Mouse (Mus musculus) A20 (cell line): ENCODE results near the gene Sirt7.

Experiments used
- DNase-seq: peaks from one replicate; pipeline ENCODE4 v3.0.0-alpha.2; 2011; ENCODE audit warnings: low read depth, low spot score

Gene Sirt7

DNA sequence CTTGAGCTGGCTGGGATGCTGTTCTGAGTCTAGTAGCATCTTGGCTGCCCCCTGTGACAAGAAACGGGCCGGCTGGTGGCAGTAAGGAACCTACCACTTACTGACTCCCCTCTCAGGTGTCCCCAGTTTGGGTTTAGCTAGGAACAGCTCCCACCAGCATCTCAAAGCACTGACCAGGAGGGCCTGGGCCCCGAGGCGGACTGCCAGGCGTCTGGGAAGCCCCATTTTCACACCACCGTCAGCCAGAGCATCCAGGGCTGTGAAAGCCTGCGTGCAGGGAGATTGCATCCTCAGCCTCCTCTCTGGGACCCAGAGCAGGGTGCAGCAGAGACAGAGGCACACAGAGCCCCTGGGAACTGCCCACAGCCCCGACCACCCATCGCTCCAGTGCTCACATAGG is 16.2 kb upstream of the Sirt7 start:
- DNase-seq: no peak

DNA sequence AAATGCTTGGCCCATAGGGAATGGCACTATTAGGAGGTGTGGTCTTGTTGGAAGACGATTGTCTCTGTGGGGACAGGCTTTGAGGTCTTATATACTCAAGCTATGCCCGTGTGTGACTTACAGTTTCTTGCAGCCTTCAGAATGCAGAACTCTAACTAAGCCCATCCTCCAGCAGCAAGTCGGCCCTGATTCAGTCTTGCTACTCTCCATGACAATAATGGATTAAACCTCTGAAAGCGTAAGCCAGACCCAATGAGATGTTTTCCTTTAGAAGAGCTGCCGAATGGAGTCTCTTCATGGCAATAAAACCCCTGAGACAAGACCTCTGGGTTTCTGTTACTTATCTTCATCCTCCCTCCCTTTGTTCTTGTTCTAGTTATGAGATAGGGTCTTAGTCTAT is 9.8 kb upstream of the Sirt7 start:
- DNase-seq: peak; percentile 48

DNA sequence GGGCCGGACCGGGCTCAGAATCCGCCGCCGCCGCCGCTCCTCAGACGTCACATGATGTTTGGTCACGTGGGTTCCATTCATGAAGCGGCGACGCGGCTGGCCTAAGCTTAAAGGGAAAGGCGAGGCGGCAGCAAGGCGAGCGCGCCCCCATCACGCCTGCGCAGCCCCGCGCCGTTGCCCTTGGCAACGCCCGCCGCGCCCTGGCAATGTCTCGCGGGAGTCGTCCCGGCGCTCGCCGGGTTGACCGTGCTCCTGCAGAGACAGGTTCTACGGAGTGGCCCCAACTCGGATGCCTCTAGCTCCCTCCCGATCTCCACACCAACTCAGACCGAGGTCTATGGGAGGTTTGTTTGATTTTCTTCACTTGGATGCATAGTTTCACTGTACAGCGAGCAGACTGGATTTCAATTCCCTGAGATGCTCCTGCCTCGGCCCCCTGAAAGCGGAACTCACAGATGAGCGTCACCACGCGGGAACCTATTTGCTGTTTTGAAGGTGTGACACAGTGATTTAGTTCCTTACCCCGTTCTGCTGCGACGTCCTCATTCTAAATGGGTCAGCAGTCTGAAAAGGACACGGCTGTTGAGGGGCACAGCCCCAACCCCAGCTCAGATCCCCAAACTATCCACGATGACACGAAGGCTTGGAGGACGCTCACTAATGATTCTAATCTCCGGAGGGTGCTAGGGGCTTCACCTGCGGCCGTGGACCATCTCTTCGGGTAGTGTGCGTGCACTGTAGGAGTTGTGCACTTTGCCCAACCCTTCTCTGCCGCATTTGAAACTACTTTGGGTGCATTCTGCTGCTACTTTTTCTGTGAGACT is 8.7 kb upstream of the Sirt7 start, which contains the start of gene Mafg:
Gene Mafg (minus strand): TSS at position 81 of the 824 bp plus-strand sequence.
- peak; percentile 97 for DNase-seq

- peak; percentile 80 for DNase-seq
These were observed 7.8 kb upstream of the Sirt7 start for GRCm38 (mm10) chr11:120632559-120633519.

DNA sequence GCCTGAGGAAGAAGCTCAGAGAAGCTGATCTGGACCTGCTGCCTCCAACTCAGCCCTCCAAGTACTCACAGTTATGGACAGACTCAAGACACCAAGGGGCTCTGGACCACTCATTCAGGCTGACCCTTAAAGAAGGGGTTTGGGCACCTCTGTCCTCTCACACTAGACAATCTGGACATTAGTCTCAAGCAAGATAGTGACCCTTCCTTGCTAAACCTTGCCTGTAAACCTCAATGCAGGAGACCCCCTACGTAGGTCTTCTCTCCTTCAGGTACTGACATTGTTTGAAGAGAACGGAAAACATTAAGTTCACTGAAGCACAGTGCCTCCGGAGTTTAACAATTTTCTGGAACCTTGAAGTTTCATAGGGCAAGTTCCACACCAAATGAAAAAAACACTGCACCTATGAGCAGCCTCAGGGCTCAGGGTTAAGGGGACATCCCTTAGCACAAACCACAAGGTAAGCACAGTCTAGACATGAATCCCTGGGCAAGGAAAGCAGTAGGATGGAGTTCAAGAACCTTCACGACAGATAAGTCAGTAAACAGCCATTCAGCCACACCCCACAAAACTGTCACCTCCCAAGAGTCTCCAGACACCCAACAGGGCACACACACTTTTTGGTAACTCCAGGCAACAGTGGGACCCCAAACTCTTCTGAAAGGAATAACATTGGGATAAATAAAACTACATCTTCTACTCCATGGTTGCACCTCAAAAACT is 6.8 kb upstream of the Sirt7 start:
- DNase-seq: peak; percentile 59

- peak; percentile 77 for DNase-seq
These were observed 6.1 kb upstream of the Sirt7 start for GRCm38 (mm10) chr11:120630881-120631725.

DNA sequence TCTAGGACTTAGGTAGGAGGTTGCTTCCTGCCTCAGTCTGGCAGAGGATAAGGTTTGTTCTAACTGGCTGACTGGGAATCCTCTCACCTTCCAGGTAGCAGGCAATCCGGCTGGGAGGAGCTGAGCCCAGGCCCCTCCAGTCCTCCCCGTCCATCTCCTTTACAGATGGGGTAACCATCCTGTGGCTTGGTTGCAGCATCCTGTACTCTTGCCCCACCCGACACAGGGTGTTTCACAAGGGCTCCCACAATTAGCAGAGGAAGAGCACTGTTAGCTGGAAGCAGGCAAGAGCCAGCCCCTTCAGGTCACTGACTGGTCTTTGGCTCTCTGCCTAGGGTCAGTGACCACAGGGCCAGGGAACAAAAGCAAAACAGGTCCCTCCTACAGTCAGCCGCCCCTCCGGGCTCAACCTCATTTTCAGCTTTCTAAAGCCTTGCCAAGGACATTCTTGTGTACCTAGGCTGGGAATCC is 5.4 kb upstream of the Sirt7 start:
- no peak for DNase-seq

GRCm38 (mm10) chr11:120629911-120630310 is 4.9 kb upstream of the Sirt7 start:
- peak; percentile 63 for DNase-seq

DNA sequence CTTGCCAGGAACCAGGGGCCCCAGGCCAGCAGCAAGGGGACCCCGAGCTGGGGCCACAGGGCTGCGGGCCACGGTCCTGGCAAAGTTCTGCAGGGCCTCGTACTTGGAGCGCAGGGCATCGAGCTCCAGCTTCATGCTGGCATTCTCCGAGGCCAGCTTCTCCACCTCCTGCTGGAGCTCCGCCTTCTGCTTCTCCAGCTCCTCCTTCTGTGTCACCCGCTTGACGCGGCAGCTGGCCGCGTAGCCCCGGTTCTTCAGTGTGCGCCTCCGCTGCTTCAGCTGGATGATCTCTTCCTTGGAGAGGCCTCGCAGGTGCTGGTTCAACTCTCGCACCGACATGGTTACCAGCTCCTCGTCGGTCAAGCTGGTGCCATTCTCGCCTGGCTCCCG is 4.3 kb upstream of the Sirt7 start:
- DNase-seq: peak; percentile 88

- DNase-seq: peak; percentile 40
These were observed 3.7 kb upstream of the Sirt7 start for GRCm38 (mm10) chr11:120628601-120629340.

DNA sequence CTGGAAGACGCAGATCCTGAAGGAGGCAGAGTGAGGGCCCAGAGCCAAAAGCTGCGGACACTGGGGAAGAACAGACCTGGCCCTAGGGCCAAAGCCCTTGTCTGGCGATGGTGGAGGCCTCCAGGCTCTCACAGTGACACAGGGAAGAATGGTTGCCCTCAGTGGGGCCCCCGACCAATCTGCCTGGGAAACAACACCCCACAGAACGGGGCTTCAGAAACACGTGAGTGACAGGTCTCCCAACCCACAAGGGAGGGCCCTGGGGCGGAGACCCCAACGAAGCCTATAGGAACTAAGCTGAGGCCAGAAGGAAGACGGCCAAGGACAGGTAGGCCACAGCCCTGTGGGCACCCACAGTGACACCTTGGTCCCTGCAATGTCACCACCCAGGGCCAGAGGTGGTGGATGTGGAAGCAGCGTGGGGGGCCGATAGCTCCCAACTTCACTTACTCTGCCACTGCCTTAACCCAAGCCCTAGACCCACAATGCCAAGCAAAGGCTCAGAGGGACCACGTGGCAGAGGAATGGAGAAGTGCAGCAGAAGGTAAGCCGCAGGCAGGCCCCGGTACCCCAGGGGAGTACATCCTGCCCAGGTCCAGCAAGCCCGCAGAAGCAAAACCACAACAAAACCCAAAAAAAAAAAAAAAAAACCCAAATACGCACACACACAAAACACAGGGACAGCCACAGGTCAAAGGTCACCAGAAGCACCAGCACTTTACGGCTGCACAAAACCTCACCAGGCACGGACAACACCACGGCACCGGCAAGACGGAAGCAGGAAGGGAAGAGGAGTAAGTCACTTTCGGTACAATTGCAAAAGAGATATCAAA is 2.6 kb upstream of the Sirt7 start:
- peak; percentile 87 for DNase-seq

DNA sequence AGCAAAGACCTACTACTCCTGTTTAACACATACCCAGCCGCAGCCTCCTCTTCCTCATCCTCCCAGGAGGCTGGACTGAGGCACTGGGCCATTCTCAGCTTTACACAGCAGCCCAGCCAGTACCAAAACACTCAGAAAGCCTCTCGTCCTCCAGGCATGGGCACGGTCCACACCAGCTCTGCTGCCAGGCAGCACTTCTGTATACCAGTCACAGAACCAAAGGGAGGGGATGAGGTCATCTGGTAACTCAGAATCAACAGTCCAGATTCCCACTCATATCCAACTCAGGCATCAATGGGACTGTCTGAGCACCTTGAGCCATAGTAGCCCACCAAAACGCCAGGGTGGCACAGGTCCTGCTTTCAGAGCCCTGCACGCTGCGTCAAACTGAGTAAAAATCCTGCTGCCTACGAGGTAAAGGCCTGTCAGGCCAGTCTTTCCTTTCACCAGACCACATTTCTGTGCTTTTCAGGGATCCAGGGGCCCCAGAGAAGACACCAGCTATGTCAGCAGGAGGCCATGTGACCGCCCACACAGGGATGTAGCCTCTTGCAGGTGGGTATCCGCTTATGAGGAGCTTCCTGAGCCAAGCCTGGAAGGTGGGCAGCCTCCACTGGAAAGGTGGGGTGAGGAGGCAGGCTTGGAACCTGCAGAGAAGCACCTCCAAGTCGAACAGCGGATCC is 1.9 kb upstream of the Sirt7 start:
- no peak for DNase-seq

GRCm38 (mm10) chr11:120624680-120625111 is 344 bp downstream of the Sirt7 start:
- peak; percentile 91 for DNase-seq

DNA sequence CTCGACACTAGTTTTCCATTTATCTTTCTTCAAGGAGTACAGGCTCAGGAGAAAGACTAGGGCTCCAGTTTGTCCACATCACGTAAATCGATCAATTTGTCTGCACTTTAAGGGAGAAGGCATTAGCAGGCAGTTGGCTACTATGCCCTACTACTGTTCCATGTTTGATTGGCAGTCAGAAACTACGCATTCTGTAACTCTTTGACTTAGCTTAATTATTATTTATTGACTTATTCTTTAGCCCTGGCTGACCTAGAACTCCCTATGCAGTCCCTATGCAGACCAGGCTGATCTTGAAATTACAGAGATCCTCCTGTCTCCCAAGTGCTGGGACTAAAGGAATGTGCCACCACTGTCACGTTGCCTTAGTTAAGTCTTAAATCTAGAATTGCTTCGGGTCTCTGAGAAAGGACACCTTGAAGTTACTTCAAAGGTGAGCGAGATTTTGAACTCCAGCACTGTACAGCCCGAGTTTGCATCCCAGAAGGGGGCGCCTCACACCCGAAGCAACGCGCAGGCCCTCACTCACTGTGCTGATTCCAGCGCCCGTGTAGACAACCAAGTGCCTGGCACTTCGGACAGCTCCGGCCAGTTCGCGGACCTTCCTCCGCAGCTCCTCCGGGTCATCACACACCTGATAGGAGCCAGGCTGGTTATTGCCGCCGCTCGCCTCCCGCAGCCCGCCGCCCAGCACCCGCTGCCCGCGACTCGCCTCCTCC is 920 bp downstream of the Sirt7 start:
- peak; percentile 86 for DNase-seq

GRCm38 (mm10) chr11:120622805-120623204 is 2.2 kb downstream of the Sirt7 start:
- no peak for DNase-seq

DNA sequence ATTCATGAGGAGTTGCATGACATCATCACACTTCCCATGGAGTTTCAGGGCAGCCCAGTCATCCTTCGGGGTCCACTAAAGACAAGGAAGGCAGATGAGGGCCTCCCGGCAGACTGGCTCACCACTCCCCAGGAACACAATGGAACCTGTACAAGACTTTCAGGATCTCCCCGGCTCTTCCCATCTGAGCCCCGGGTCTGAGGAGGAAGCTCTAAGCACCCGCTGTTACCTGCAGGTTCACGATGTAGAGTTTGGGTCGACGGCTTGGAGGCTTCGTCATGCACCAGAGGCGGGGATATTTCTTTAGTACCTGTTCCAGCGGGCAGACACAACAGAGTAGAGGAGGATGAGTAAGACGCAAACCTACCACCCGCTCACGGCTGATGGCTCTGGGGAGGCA is 4.8 kb downstream of the Sirt7 start:
- no peak for DNase-seq

- DNase-seq: no peak
These were observed 6.2 kb downstream of the Sirt7 start for GRCm38 (mm10) chr11:120618619-120619535.
